Mouse (Mus musculus): ENCODE measurements around the gene Nudcd3. TPM values are rescaled to one million over a fixed set of nuclear protein-coding genes. Genes with fewer than 3 reads are reported as not detected.
A peak's percentile ranks its signal among the peaks of the same experiment; 100 is the strongest.

Gene Nudcd3
- polyA plus RNA-seq, 1 experiment from 2014 or later = 58.0 TPM

DNA sequence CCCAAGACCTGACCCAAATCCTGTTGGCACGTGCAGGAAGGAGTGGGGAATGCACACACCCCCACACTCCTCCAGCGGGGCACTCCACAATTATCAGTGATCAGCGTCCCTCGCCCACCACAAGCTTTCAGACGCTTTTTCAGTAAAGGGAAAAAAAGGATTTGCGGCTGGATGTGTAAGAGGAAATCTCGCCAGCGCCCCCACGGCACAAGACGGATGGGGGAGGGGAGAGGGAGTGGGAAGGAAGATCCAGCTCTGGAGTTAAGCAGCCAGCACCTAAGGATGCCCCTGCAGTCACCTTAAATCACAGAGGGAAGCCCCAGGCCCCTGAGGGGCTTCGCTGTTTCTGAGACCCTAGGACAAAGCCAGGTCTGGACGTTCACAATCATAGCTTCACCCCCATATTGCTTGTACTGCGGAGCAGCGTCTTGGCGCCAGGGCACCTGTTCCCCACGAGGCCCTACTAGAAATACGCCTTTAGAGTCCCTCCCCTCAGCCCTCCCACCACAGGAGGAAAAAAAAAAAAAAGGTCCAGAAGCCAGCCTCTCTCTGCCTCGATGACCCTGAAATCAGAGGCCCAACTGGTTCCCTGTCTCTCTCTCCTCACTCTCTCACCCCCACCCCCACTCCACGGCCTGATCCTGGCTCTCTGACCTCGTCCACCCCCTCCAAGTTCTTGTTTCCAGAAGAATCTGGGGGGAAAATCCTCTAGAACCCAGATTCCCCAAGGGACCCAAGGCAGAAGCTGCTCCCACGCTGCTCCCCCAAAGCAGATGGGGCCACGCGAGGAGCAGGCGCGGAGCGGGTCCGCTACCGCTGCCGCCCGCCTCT lies 135.8 kb downstream of the Nudcd3 start:
- Histone ChIP-seq H3K4me3 (ENCODE audit: low read depth, low read length) (peak overlapping the region; percentile 82), H3K4me1 (ENCODE audit: control insufficient read depth, insufficient read depth, low read length) (peaks cover 16% of the 10 kb centered on the region), H3K27ac (ENCODE audit: low read depth, low read length) (peak overlapping the region; percentile 80), H3K36me3 (ENCODE audit: control insufficient read depth, insufficient read depth, low read length) (no peaks in the 10 kb centered on the region), H3K9ac (replicated peaks; ENCODE audit: low read depth, low read length) (peak overlapping the region; percentile 87), H3K9me3 (ENCODE audit: control insufficient read depth, low read length) (no peaks in the 10 kb centered on the region), H3K27me3 (ENCODE audit: control insufficient read depth, insufficient read depth, low read length) (peaks cover 35% of the 10 kb centered on the region), H3K4me2 (ENCODE audit: low read depth, low read length) (peak overlapping the region; percentile 53)
- no peak; the same call in 1 of the 2 replicates for ATAC-seq (ENCODE audit: low read depth)
- 4% methylated on average over 30 of the region's 30 CpGs for WGBS

DNA sequence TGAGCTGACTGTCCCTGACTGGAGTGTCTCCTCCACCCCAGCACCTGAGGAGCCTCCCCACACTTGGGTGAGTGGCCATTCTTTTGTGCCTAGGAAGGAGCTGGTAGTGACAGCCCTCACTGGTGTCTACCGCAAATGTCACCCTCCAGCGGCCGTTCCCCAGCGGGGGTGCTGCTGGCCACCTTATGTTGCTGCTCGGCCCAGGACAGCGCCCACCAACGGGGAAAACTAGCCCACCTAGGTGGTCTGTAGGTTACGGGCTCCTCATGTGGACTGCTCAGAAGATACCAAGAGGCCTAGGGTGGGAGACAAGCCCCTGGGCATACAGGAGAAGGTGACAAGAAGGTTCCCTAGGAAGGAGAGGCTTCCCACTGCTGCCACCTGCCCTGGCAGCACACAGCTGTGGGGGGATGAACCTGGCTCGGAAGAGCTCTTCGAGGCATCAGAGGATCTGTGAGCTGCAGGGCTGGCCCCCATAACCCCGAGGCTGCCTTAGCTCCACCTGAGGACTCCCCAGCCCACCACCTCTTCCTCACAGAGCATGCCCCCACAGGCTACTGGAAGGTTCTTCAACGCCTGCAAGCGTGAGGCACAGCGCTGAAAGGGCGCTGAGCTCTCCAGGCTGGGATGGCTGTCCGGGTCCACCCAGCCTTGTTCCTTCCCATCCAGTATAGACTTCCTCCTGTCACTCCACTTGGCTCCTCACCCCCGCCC lies 136.6 kb downstream of the Nudcd3 start:
- WGBS = 49% methylated on average over 17 of the region's 17 CpGs
- H3K4me3 ChIP-seq (ENCODE audit: low read depth, low read length) = peak overlapping the region; percentile 82
- H3K9me3 ChIP-seq (ENCODE audit: control insufficient read depth, low read length) = no peaks in the 10 kb centered on the region
- H3K4me1 ChIP-seq (ENCODE audit: control insufficient read depth, insufficient read depth, low read length) = peaks cover 14% of the 10 kb centered on the region
- peaks cover 35% of the 10 kb centered on the region for H3K27me3 ChIP-seq (ENCODE audit: control insufficient read depth, insufficient read depth, low read length)
- H3K4me2 ChIP-seq (ENCODE audit: low read depth, low read length) = peak overlapping the region; percentile 53
- H3K9ac ChIP-seq (replicated peaks; ENCODE audit: low read depth, low read length) = peak overlapping the region; percentile 87
- H3K36me3 ChIP-seq (ENCODE audit: control insufficient read depth, insufficient read depth, low read length) = no peaks in the 10 kb centered on the region
- 0 out of 2 replicates have a peak, but pooled peaks have one; percentile 1 for ATAC-seq (ENCODE audit: low read depth)
- peak overlapping the region; percentile 29 for H3K27ac ChIP-seq (ENCODE audit: low read depth, low read length)

GRCm38 (mm10) chr11:6063065-6063464 lies 137.2 kb downstream of the Nudcd3 start:
- no peak for ATAC-seq (ENCODE audit: low read depth)
- H3K9ac ChIP-seq (replicated peaks; ENCODE audit: low read depth, low read length) = no peak overlapping the region

DNA sequence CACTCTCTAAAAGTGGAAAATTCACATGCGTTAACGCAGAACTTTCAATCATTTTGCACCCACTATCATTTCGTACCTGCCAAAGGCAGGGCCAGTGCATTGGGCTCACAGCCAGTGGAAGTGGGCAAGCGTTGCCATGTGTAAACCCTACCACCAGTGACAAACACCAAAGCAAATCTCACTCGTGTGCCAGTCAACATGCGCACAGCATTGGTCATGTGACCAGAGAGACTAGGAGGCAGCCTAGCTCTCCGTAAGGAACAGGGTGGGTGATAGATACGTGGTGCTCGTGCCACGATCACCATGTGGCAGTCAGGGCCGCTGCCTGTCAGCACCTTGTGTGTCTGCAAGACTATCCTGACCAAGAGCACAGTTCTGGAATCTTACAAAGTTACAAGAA lies 137.9 kb downstream of the Nudcd3 start:
- peaks cover 7% of the 10 kb centered on the region; the same call in 1 of the 2 replicates for H3K4me1 ChIP-seq (ENCODE audit: control insufficient read depth, insufficient read depth, low read length)
- no peaks in the 10 kb centered on the region for H3K36me3 ChIP-seq (ENCODE audit: control insufficient read depth, insufficient read depth, low read length)
- no peak overlapping the region for H3K4me2 ChIP-seq (ENCODE audit: low read depth, low read length)
- WGBS = 89% methylated on average over 11 of the region's 11 CpGs
- no peaks in the 10 kb centered on the region for H3K9me3 ChIP-seq (ENCODE audit: control insufficient read depth, low read length)
- H3K4me3 ChIP-seq (ENCODE audit: low read depth, low read length) = no peak overlapping the region
- no peak for ATAC-seq (ENCODE audit: low read depth)
- peaks cover 32% of the 10 kb centered on the region for H3K27me3 ChIP-seq (ENCODE audit: control insufficient read depth, insufficient read depth, low read length)
- no peak overlapping the region for H3K27ac ChIP-seq (ENCODE audit: low read depth, low read length)
- H3K9ac ChIP-seq (replicated peaks; ENCODE audit: low read depth, low read length) = no peak overlapping the region

More at GRCm38 (mm10) chr11:6063065-6063464, 137.2 kb downstream of the Nudcd3 start:
- H3K4me3 ChIP-seq (ENCODE audit: low read depth, low read length) = 0 out of 2 replicates have a peak overlapping the region, but pooled peaks have one; percentile 82
- H3K27me3 ChIP-seq (ENCODE audit: control insufficient read depth, insufficient read depth, low read length) = peaks cover 35% of the 10 kb centered on the region
- H3K36me3 ChIP-seq (ENCODE audit: control insufficient read depth, insufficient read depth, low read length) = no peaks in the 10 kb centered on the region
- 81% methylated on average over 7 of the region's 7 CpGs for WGBS
- peaks cover 8% of the 10 kb centered on the region; the same call in 1 of the 2 replicates for H3K4me1 ChIP-seq (ENCODE audit: control insufficient read depth, insufficient read depth, low read length)
- no peak overlapping the region for H3K27ac ChIP-seq (ENCODE audit: low read depth, low read length)
- no peaks in the 10 kb centered on the region for H3K9me3 ChIP-seq (ENCODE audit: control insufficient read depth, low read length)
- H3K4me2 ChIP-seq (ENCODE audit: low read depth, low read length) = peak overlapping the region; percentile 53; the same call in 1 of the 2 replicates

DNA sequence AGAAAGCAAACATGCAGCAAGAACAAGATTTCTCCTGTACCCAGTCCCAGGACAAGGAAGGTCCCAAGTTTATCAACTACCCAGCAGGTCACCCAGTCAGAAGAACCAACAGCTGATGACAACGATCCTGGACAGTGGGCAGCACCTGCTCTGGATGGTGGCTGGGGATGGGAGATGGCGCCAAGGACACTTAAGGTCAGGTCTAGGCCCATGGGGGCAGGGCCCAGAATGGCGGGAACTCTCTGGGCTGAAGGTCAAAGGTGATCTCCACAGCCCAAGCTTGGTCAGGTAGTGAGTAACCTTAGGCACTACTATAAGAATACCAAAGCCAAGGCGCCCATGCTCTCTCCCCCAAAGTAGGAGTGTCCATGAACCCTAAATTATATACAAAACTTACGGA lies 138.3 kb downstream of the Nudcd3 start:
- H3K9ac ChIP-seq (replicated peaks; ENCODE audit: low read depth, low read length) = no peak overlapping the region
- H3K4me1 ChIP-seq (ENCODE audit: control insufficient read depth, insufficient read depth, low read length) = peaks cover 7% of the 10 kb centered on the region; the same call in 1 of the 2 replicates
- no peak overlapping the region for H3K4me2 ChIP-seq (ENCODE audit: low read depth, low read length)
- WGBS = 89% methylated on average over 5 of the region's 5 CpGs
- peaks cover 28% of the 10 kb centered on the region for H3K27me3 ChIP-seq (ENCODE audit: control insufficient read depth, insufficient read depth, low read length)
- ATAC-seq (ENCODE audit: low read depth) = no peak
- H3K9me3 ChIP-seq (ENCODE audit: control insufficient read depth, low read length) = no peaks in the 10 kb centered on the region
- no peak overlapping the region for H3K27ac ChIP-seq (ENCODE audit: low read depth, low read length)
- H3K36me3 ChIP-seq (ENCODE audit: control insufficient read depth, insufficient read depth, low read length) = no peaks in the 10 kb centered on the region
- no peak overlapping the region for H3K4me3 ChIP-seq (ENCODE audit: low read depth, low read length)

GRCm38 (mm10) chr11:6059162-6059561 lies 141.1 kb downstream of the Nudcd3 start:
- Histone ChIP-seq H3K27me3 (ENCODE audit: control insufficient read depth, insufficient read depth, low read length) (0 out of 2 replicates have a peak, but pooled peaks cover 4% of the 10 kb centered on the region), H3K4me1 (ENCODE audit: control insufficient read depth, insufficient read depth, low read length) (0 out of 2 replicates have a peak, but pooled peaks cover 7% of the 10 kb centered on the region), H3K36me3 (ENCODE audit: control insufficient read depth, insufficient read depth, low read length) (no peaks in the 10 kb centered on the region), H3K27ac (ENCODE audit: low read depth, low read length) (no peak overlapping the region), H3K9ac (replicated peaks; ENCODE audit: low read depth, low read length) (no peak overlapping the region), H3K4me3 (ENCODE audit: low read depth, low read length) (no peak overlapping the region), H3K9me3 (ENCODE audit: control insufficient read depth, low read length) (no peaks in the 10 kb centered on the region), H3K4me2 (ENCODE audit: low read depth, low read length) (no peak overlapping the region)
- ATAC-seq (ENCODE audit: low read depth) = no peak
- 90% methylated on average over 10 of the region's 10 CpGs for WGBS

Other genes starting within 250 kb of the Nudcd3 start
- 39.1 and 40.9 TPM in 2 replicates for gene Ykt6, start 244.7 kb downstream of the Nudcd3 start, polyA plus RNA-seq (2014; fragmentation: Nextera tagmentation; extraction: Ambion mirVana)
- 106 and 144 TPM in 2 replicates for gene Camk2b, start 134.1 kb downstream of the Nudcd3 start, polyA plus RNA-seq (2014; fragmentation: Nextera tagmentation; extraction: Ambion mirVana)
- 0.64 and 0.83 TPM in 2 replicates for gene A730071L15Rik, start 386 bp downstream of the Nudcd3 start, polyA plus RNA-seq (2014; fragmentation: Nextera tagmentation; extraction: Ambion mirVana)
- gene Npc1l1, start 29.7 kb upstream of the Nudcd3 start, polyA plus RNA-seq (2014; fragmentation: Nextera tagmentation; extraction: Ambion mirVana) = 0.05 and 0.26 TPM in 2 replicates
- gene Ddx56, start 67.4 kb upstream of the Nudcd3 start, polyA plus RNA-seq (2014; fragmentation: Nextera tagmentation; extraction: Ambion mirVana) = 75.2 and 78.3 TPM in 2 replicates
- gene Tmed4, start 74.5 kb upstream of the Nudcd3 start, polyA plus RNA-seq (2014; fragmentation: Nextera tagmentation; extraction: Ambion mirVana) = 130 and 133 TPM in 2 replicates
- gene Ogdh, start 91.2 kb upstream of the Nudcd3 start, polyA plus RNA-seq (2014; fragmentation: Nextera tagmentation; extraction: Ambion mirVana) = 115 and 131 TPM in 2 replicates
- 31.4 and 32.8 TPM in 2 replicates for gene Zmiz2, start 188.7 kb upstream of the Nudcd3 start, polyA plus RNA-seq (2014; fragmentation: Nextera tagmentation; extraction: Ambion mirVana)
- gene Ppia, start 215.0 kb upstream of the Nudcd3 start, polyA plus RNA-seq (2014; fragmentation: Nextera tagmentation; extraction: Ambion mirVana) = 4,020 and 4,257 TPM in 2 replicates
- gene H2afv, start 244.0 kb upstream of the Nudcd3 start, polyA plus RNA-seq (2014; fragmentation: Nextera tagmentation; extraction: Ambion mirVana) = 188 and 234 TPM in 2 replicates

All from neural tube, embryonic 14.5 days (tissue).